Mouse (Mus musculus): ENCODE measurements at regions not wholly inside any gene's neighbourhood (a gene's known extent, or its start where the extent isn't known, plus 50 kb on each side); places are given as distances from the start of the nearest gene placed in this dataset.
"Not testable (repeated sequence)": the region's sequence is repeated elsewhere in the genome, so short reads cannot be mapped to it uniquely, and the experiment has no call there.

DNA sequence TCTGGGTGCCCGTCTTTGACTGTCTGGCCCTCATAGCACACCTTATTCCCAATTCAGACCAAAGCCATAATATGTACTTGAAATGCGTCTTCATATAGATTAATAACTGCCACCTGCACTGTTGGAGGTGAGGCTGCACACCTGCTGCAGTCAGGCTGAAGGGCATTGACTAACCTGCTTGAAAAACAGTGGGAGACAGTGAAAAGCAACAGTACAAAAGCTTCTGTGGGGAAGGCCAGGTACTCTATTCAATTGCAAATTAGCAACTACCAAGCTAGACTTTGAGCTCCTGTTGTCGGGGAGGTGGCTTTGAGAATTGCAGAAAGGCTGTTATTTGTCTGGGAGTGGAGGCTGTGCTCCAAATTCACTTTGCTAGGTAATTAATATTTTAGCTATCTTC is 181.4 kb downstream of the Cdh9 start:
- not testable (repeated sequence) for TF ChIP-seq CTCF (IDR thresholded peaks at IDR 0.05; ENCODE audit: low read depth, low read length); POLR2A (IDR thresholded peaks at IDR 0.05; ENCODE audit: insufficient read depth, low read length)
